Mouse (Mus musculus) MEL (cell line): Measurements from ENCODE around the gene Hexim1. TPM values are rescaled to one million over a fixed set of nuclear protein-coding genes. Genes with fewer than 3 reads are reported as not detected.

Experiments used
- DNase-seq: peaks from one replicate; pipeline ENCODE4 v3.0.0; 2011; ENCODE audit warnings: low read depth, low spot score
- H3K27ac ChIP-seq: 2 replicates; pipeline ENCODE4 v1.5.1; 2012; ENCODE audit warnings: low read depth, mild to moderate bottlenecking, control low read depth, low read length, moderate library complexity; ENCODE audit not compliant: control insufficient read depth
- H3K27me3 ChIP-seq, 2 experiments: fragments of 150-350 bp in 1 of 2; sonication (generic) in 1 of 2; 2 replicates each; pipeline ENCODE4 v1.6.1; 2012; ENCODE audit warnings: low read length in 2 of 2, mild to moderate bottlenecking in 2 of 2, improper control_type of control experiment in 1 of 2, moderate library complexity in 1 of 2; ENCODE audit not compliant: insufficient read depth in 2 of 2, control insufficient read depth in 1 of 2
- H3K36me3 ChIP-seq, 2 experiments: 2 replicates each; pipeline ENCODE4 v1.6.1; 2012 to 2014; ENCODE audit warnings: low read length in 2 of 2, improper control_type of control experiment in 1 of 2, inconsistent platforms in 1 of 2, mild to moderate bottlenecking in 1 of 2; ENCODE audit not compliant: insufficient read depth in 2 of 2, control insufficient read depth in 1 of 2
- H3K4me1 ChIP-seq, 2 experiments: fragments of 150-350 bp in 1 of 2; sonication (generic) in 1 of 2; 2 replicates each; pipeline ENCODE4 v1.6.1; 2012; ENCODE audit warnings: low read length in 2 of 2, improper control_type of control experiment in 1 of 2, mild to moderate bottlenecking in 1 of 2; ENCODE audit not compliant: insufficient read depth in 2 of 2, control insufficient read depth in 1 of 2
- H3K4me3 ChIP-seq, 2 experiments: fragments of 150-350 bp in 1 of 2; sonication (generic) in 1 of 2; 2 replicates each; pipeline ENCODE4 v1.5.1; 2012; ENCODE audit warnings: low read depth in 2 of 2, low read length in 2 of 2, mild to moderate bottlenecking in 2 of 2, moderate library complexity in 2 of 2, control low read depth in 1 of 2, improper control_type of control experiment in 1 of 2; ENCODE audit not compliant: control insufficient read depth in 1 of 2, insufficient read depth in 1 of 2
- H3K79me2 ChIP-seq: 2 replicates; pipeline ENCODE4 v1.6.1; 2012; ENCODE audit warnings: mild to moderate bottlenecking, low read length, moderate library complexity; ENCODE audit not compliant: control insufficient read depth, poor library complexity, insufficient read depth
- H3K9ac ChIP-seq: 2 replicates; pipeline ENCODE4 v1.6.1; 2012; ENCODE audit warnings: low read depth, mild to moderate bottlenecking, control low read depth, low read length, moderate library complexity; ENCODE audit not compliant: control insufficient read depth, poor library complexity, severe bottlenecking
- H3K9me3 ChIP-seq: fragments of 150-350 bp; sonication (generic); replicated peaks from 2 replicates; pipeline ENCODE4 v1.6.1; 2012; ENCODE audit warnings: mild to moderate bottlenecking, low read length, improper control_type of control experiment, moderate library complexity; ENCODE audit not compliant: insufficient read depth
- BHLHE40 ChIP-seq: IDR thresholded peaks from 2 replicates; pipeline ENCODE4 v1.6.1; 2012; ENCODE audit warnings: low read depth, mild to moderate bottlenecking, inconsistent platforms, low read length, improper control_type of control experiment, borderline replicate concordance
- CHD1 ChIP-seq: IDR thresholded peaks from 2 replicates; pipeline ENCODE4 v1.6.1; 2012; ENCODE audit warnings: low read depth, mild to moderate bottlenecking, inconsistent platforms, low read length, improper control_type of control experiment
- CHD2 ChIP-seq: IDR thresholded peaks from 2 replicates; pipeline ENCODE4 v1.6.1; 2011; ENCODE audit warnings: low read length, improper control_type of control experiment
- CTCF ChIP-seq, 3 experiments: IDR thresholded peaks in 2 of 3; conservative IDR thresholded peaks in 1 of 3; 2 replicates each; pipeline ENCODE4 v1.5.1; 2011 to 2012; ENCODE audit warnings: low read length in 3 of 3, low read depth in 2 of 3, mild to moderate bottlenecking in 2 of 3, improper control_type of control experiment in 1 of 3, inconsistent platforms in 1 of 3, mixed read lengths in 1 of 3, moderate library complexity in 1 of 3; ENCODE audit not compliant: control insufficient read depth in 1 of 3, insufficient read depth in 1 of 3, poor library complexity in 1 of 3, severe bottlenecking in 1 of 3
- EP300 ChIP-seq, 2 experiments: IDR thresholded peaks; 2 replicates each; pipeline ENCODE4 v1.6.1; 2011; ENCODE audit warnings: improper control_type of control experiment in 2 of 2, low read length in 2 of 2, low read depth in 1 of 2, mild to moderate bottlenecking in 1 of 2
- GATA1 ChIP-seq: IDR thresholded peaks from 2 replicates; pipeline ENCODE4 v1.6.1; 2011; ENCODE audit warnings: low read depth, low read length, improper control_type of control experiment
- HCFC1 ChIP-seq: IDR thresholded peaks from 2 replicates; pipeline ENCODE4 v1.6.1; 2012; ENCODE audit warnings: low read depth, mild to moderate bottlenecking, inconsistent platforms, low read length, improper control_type of control experiment, moderate library complexity
- MAX ChIP-seq: IDR thresholded peaks from 2 replicates; pipeline ENCODE4 v1.6.1; 2011; ENCODE audit warnings: low read length, improper control_type of control experiment
- MYC ChIP-seq: IDR thresholded peaks from 2 replicates; pipeline ENCODE4 v1.6.1; 2011; ENCODE audit warnings: low read depth, mild to moderate bottlenecking, low read length, improper control_type of control experiment, moderate library complexity
- NELFE ChIP-seq: IDR thresholded peaks from 2 replicates; pipeline ENCODE4 v1.6.1; 2011; ENCODE audit warnings: low read depth, low read length, improper control_type of control experiment
- NRF1 ChIP-seq: IDR thresholded peaks from 2 replicates; pipeline ENCODE4 v1.6.1; 2014; ENCODE audit warnings: low read depth, mild to moderate bottlenecking, inconsistent platforms, low read length, improper control_type of control experiment, moderate library complexity; ENCODE audit not compliant: poor library complexity, insufficient read depth, severe bottlenecking
- POLR2A ChIP-seq, 2 experiments: IDR thresholded peaks; 2 replicates each; pipeline ENCODE4 v1.6.1; 2011 to 2012; ENCODE audit warnings: low read length in 2 of 2, mild to moderate bottlenecking in 2 of 2, control low read depth in 1 of 2, improper control_type of control experiment in 1 of 2, low read depth in 1 of 2, moderate library complexity in 1 of 2; ENCODE audit not compliant: control insufficient read depth in 1 of 2, insufficient read depth in 1 of 2, poor library complexity in 1 of 2
- POLR2AphosphoS2 ChIP-seq: IDR thresholded peaks from 2 replicates; pipeline ENCODE4 v1.6.1; 2011; ENCODE audit warnings: low read length, improper control_type of control experiment
- POLR2AphosphoS5 ChIP-seq: IDR thresholded peaks from 2 replicates; pipeline ENCODE4 v1.6.1; 2012; ENCODE audit warnings: low read depth, borderline replicate concordance, mild to moderate bottlenecking, inconsistent platforms, low read length, moderate library complexity, mixed read lengths
- RAD21 ChIP-seq: IDR thresholded peaks from 2 replicates; pipeline ENCODE4 v1.6.1; 2011; ENCODE audit warnings: mild to moderate bottlenecking, low read depth, low read length, improper control_type of control experiment
- SIN3A ChIP-seq: IDR thresholded peaks from 2 replicates; pipeline ENCODE4 v1.6.1; 2012; ENCODE audit warnings: low read length, improper control_type of control experiment, inconsistent platforms
- TAL1 ChIP-seq: IDR thresholded peaks from 2 replicates; pipeline ENCODE4 v1.6.1; 2012; ENCODE audit warnings: mild to moderate bottlenecking, inconsistent platforms, low read length, moderate library complexity, mixed read lengths
- TBP ChIP-seq: IDR thresholded peaks from 2 replicates; pipeline ENCODE4 v1.8.0; 2011; ENCODE audit warnings: low read depth, low read length, improper control_type of control experiment
- TCF12 ChIP-seq: IDR thresholded peaks from 2 replicates; pipeline ENCODE4 v1.6.1; 2014; ENCODE audit warnings: low read depth, mild to moderate bottlenecking, inconsistent platforms, low read length, improper control_type of control experiment, moderate library complexity
- UBTF ChIP-seq: IDR thresholded peaks from 2 replicates; pipeline ENCODE4 v1.6.1; 2012; ENCODE audit warnings: low read depth, mild to moderate bottlenecking, inconsistent platforms, low read length, improper control_type of control experiment, moderate library complexity, borderline replicate concordance; ENCODE audit not compliant: insufficient read depth
- USF1 ChIP-seq: IDR thresholded peaks from 2 replicates; pipeline ENCODE4 v1.6.1; 2014; ENCODE audit warnings: low read depth, mild to moderate bottlenecking, inconsistent platforms, low read length, improper control_type of control experiment, moderate library complexity
- USF2 ChIP-seq, 2 experiments: IDR thresholded peaks; 2 replicates each; pipeline ENCODE4 v1.6.1; 2011 to 2012; ENCODE audit warnings: improper control_type of control experiment in 2 of 2, low read length in 2 of 2, borderline replicate concordance in 1 of 2, inconsistent platforms in 1 of 2, low read depth in 1 of 2, mild to moderate bottlenecking in 1 of 2; ENCODE audit not compliant: insufficient read depth in 1 of 2
- ZC3H11A ChIP-seq: IDR thresholded peaks from 2 replicates; pipeline ENCODE4 v1.6.1; 2012; ENCODE audit warnings: low read depth, mild to moderate bottlenecking, inconsistent platforms, low read length, improper control_type of control experiment
- polyA plus RNA-seq, 2 experiments: library from polyadenylated mRNA; stranded (reverse) in 1 of 2; unstranded in 1 of 2; fragments of >175 nt in 1 of 2; fragments of >200 nt in 1 of 2; gene quantifications; 2 replicates each; pipeline versions ENCODE4 v1.2.1 to v1.2.4; 2012; ENCODE audit warnings: low replicate concordance in 2 of 2, low read depth in 1 of 2; ENCODE audit not compliant: insufficient read length in 2 of 2, insufficient read depth in 1 of 2, missing spikeins in 1 of 2
- total RNA-seq: library from RNA; depleted of rRNA; stranded (reverse); fragments of 300-350 nt; gene quantifications from 2 replicates; pipeline ENCODE4 v1.2.3, GENCODE M21; 2012

Hexim1 gene
- total and polyA plus RNA-seq, 3 experiments = 17.3 to 25.4 TPM; not detected in 1

GRCm38 (mm10) chr11:103070322-103070880 is 45.6 kb upstream of the Hexim1 start:
- Histone ChIP-seq H3K4me3 (no peak overlapping the region), H3K9me3 (no peaks in the 10 kb centered on the region), H3K36me3 (peaks cover 0 to 7% of the 10 kb centered on the region in 2 experiments; a peak in 2 of 4 replicates)
- no peak; the same call in 1 of the 2 replicates for TF ChIP-seq POLR2AphosphoS2
- TF ChIP-seq UBTF = no peak
- TF ChIP-seq TAL1 = no peak
- no peak for TF ChIP-seq NRF1
- TF ChIP-seq BHLHE40 = no peak
- TF ChIP-seq RAD21 = no peak
- no peak for TF ChIP-seq TBP
- TF ChIP-seq GATA1 = no peak
- no peak for TF ChIP-seq POLR2A (IDR thresholded peaks at IDR 0.05; ENCODE audit: control insufficient read depth in 1 of 2, insufficient read depth in 1 of 2, low read depth in 1 of 2, low read length in 2 of 2, poor library complexity in 1 of 2)
- TF ChIP-seq HCFC1 = no peak
- TF ChIP-seq CTCF (IDR thresholded peaks at IDR 0.05 in 2 of 3, conservative IDR thresholded peaks at IDR 0.05 in 1 of 3; ENCODE audit: control insufficient read depth in 1 of 3, insufficient read depth in 1 of 3, low read depth in 2 of 3, low read length in 3 of 3, poor library complexity in 1 of 3, severe bottlenecking in 1 of 3) = no peak
- TF ChIP-seq, all 39 proteins: peak for 0
- Histone ChIP-seq H3K79me2 (no peaks in the 10 kb centered on the region), H3K27me3 (no peaks in the 10 kb centered on the region), H3K27ac (no peak overlapping the region), H3K4me1 (no peaks in the 10 kb centered on the region), H3K9ac (no peak overlapping the region)
- DNase-seq = no peak

- Histone ChIP-seq H3K27ac (no peak overlapping the region), H3K4me1 (no peaks in the 10 kb centered on the region), H3K9me3 (no peaks in the 10 kb centered on the region), H3K27me3 (no peaks in the 10 kb centered on the region), H3K9ac (no peak overlapping the region), H3K36me3 (no peaks in the 10 kb centered on the region), H3K4me3 (no peak overlapping the region), H3K79me2 (no peaks in the 10 kb centered on the region)
- TF ChIP-seq SIN3A = no peak
- TF ChIP-seq TCF12 = no peak
- TF ChIP-seq USF1 = no peak
- no peak for TF ChIP-seq ZC3H11A
- TF ChIP-seq POLR2AphosphoS5 = no peak
- no peak for TF ChIP-seq NELFE
- TF ChIP-seq EP300 (IDR thresholded peaks at IDR 0.05; ENCODE audit: low read depth in 1 of 2, low read length in 2 of 2) = no peak
- TF ChIP-seq MAX = no peak
- TF ChIP-seq CHD2 = no peak
- no peak for TF ChIP-seq CTCF (IDR thresholded peaks at IDR 0.05 in 2 of 3, conservative IDR thresholded peaks at IDR 0.05 in 1 of 3; ENCODE audit: control insufficient read depth in 1 of 3, insufficient read depth in 1 of 3, low read depth in 2 of 3, low read length in 3 of 3, poor library complexity in 1 of 3, severe bottlenecking in 1 of 3)
- no peak for TF ChIP-seq MYC
- TF ChIP-seq CHD1 = no peak
- no peak for TF ChIP-seq USF2 (IDR thresholded peaks at IDR 0.05; ENCODE audit: borderline replicate concordance in 1 of 2, insufficient read depth in 1 of 2, low read depth in 1 of 2, low read length in 2 of 2)
- no peak for TF ChIP-seq UBTF
- no peak for DNase-seq
Observed at GRCm38 (mm10) chr11:103073671-103074070, 42.4 kb upstream of the Hexim1 start.
